Mouse (Mus musculus): ENCODE measurements around the gene Pik3c2g.

Pik3c2g gene

GRCm38 (mm10) chr6:139735708-139736626 is 148.9 kb downstream of the Pik3c2g start:
- DNase-seq (ENCODE audit: low spot score in 2 of 2) = no peak

- no peak for DNase-seq (ENCODE audit: low spot score in 2 of 2)
Measured at GRCm38 (mm10) chr6:139738350-139738749, 151.3 kb downstream of the Pik3c2g start.

- DNase-seq (ENCODE audit: low spot score in 2 of 2) = no peak
Measured at GRCm38 (mm10) chr6:139742693-139743432, 155.8 kb downstream of the Pik3c2g start.

GRCm38 (mm10) chr6:139746758-139747479 is 159.9 kb downstream of the Pik3c2g start:
- DNase-seq (ENCODE audit: low spot score in 2 of 2) = no peak

GRCm38 (mm10) chr6:139748091-139748771 is 161.2 kb downstream of the Pik3c2g start:
- no peak for DNase-seq (ENCODE audit: low spot score in 2 of 2)

GRCm38 (mm10) chr6:139750599-139750998 is 163.6 kb downstream of the Pik3c2g start:
- no peak for DNase-seq (ENCODE audit: low spot score in 2 of 2)

GRCm38 (mm10) chr6:139751022-139751421 is 164.0 kb downstream of the Pik3c2g start:
- no peak for DNase-seq (ENCODE audit: low spot score in 2 of 2)

- DNase-seq (ENCODE audit: low spot score in 2 of 2) = no peak
Measured at GRCm38 (mm10) chr6:139757876-139758275, 170.9 kb downstream of the Pik3c2g start.

GRCm38 (mm10) chr6:139760978-139761377 is 174.0 kb downstream of the Pik3c2g start:
- DNase-seq (ENCODE audit: low spot score in 2 of 2) = no peak

- no peak for DNase-seq (ENCODE audit: low spot score in 2 of 2)
Measured at GRCm38 (mm10) chr6:139764398-139764797, 177.4 kb downstream of the Pik3c2g start.

- DNase-seq (ENCODE audit: low spot score in 2 of 2) = no peak
Measured at GRCm38 (mm10) chr6:139769744-139770473, 182.9 kb downstream of the Pik3c2g start.

GRCm38 (mm10) chr6:139770535-139770934 is 183.5 kb downstream of the Pik3c2g start:
- DNase-seq (ENCODE audit: low spot score in 2 of 2) = no peak

GRCm38 (mm10) chr6:139777576-139778282 is 190.7 kb downstream of the Pik3c2g start:
- no peak for DNase-seq (ENCODE audit: low spot score in 2 of 2)

- no peak for DNase-seq (ENCODE audit: low spot score in 2 of 2)
Measured at GRCm38 (mm10) chr6:139780028-139780427, 193.0 kb downstream of the Pik3c2g start.

- no peak for DNase-seq (ENCODE audit: low spot score in 2 of 2)
Measured at GRCm38 (mm10) chr6:139789479-139789878, 202.5 kb downstream of the Pik3c2g start.

GRCm38 (mm10) chr6:139799541-139800226 is 212.7 kb downstream of the Pik3c2g start:
- no peak for DNase-seq (ENCODE audit: low spot score in 2 of 2)

- no peak for DNase-seq (ENCODE audit: low spot score in 2 of 2)
Measured at GRCm38 (mm10) chr6:139821916-139822315, 234.9 kb downstream of the Pik3c2g start.

- no peak for DNase-seq (ENCODE audit: low spot score in 2 of 2)
Measured at GRCm38 (mm10) chr6:139838239-139838638, 251.2 kb downstream of the Pik3c2g start.

- DNase-seq (ENCODE audit: low spot score in 2 of 2) = no peak
Measured at GRCm38 (mm10) chr6:139838713-139839112, 251.7 kb downstream of the Pik3c2g start.
